Mouse (Mus musculus) ES-Bruce4 (cell line): ENCODE measurements around the gene Abca7.

ENCODE experiments used
- CTCF ChIP-seq: IDR thresholded peaks from one replicate; pipeline ENCODE4 v1.8.1; 2011; ENCODE audit warnings: low read depth, low read length
- EP300 ChIP-seq: IDR thresholded peaks from 2 replicates; pipeline ENCODE4 v1.6.1; 2011; ENCODE audit warnings: low read depth, low read length; ENCODE audit not compliant: insufficient read depth
- POLR2A ChIP-seq: IDR thresholded peaks from one replicate; pipeline ENCODE4 v1.8.1; 2011; ENCODE audit warnings: low read length; ENCODE audit not compliant: insufficient read depth

DNA sequence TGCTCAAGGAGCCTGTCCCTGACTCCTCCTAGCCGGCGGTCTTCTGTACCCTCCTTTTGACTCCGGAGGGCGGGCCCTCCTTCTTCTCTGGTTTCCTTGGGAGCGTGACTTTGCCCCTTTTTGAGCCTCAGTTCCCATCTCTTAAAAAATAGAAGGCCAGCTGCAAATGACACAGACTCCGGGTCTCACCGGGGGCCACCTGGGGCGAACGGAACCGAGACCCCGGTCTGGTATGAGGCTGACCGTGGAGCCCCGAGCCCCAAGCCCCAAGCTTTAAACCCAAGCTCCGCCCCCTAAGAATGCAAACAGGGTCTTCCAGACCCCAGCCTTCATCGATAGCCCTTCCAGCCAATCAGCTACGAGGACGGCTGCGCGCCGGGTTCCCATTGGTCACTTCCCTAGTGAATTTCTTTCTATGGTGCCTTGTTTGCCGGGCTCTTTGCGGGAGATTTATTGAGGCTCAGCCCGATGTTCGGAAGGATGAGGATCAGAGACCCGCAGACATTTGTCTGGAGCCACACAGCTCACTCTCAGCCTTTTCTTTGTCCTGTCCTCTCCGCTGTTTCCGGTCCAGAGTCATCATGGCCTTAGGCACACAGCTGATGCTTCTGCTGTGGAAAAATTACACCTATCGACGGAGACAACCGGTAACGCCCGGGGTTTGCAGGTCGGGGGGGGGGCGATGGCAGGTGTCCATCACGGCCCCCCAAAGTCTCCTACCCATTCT lies 903 bp downstream of the Abca7 start:
- TF ChIP-seq CTCF (no peak), POLR2A (no peak), EP300 (no peak)
